Mouse (Mus musculus): ENCODE measurements around the gene Gm4756.
A peak's percentile ranks its signal among the peaks of the same experiment; 100 is the strongest.
"Not testable (repeated sequence)": the region's sequence is repeated elsewhere in the genome, so short reads cannot be mapped to it uniquely, and the experiment has no call there.

Gene Gm4756

DNA sequence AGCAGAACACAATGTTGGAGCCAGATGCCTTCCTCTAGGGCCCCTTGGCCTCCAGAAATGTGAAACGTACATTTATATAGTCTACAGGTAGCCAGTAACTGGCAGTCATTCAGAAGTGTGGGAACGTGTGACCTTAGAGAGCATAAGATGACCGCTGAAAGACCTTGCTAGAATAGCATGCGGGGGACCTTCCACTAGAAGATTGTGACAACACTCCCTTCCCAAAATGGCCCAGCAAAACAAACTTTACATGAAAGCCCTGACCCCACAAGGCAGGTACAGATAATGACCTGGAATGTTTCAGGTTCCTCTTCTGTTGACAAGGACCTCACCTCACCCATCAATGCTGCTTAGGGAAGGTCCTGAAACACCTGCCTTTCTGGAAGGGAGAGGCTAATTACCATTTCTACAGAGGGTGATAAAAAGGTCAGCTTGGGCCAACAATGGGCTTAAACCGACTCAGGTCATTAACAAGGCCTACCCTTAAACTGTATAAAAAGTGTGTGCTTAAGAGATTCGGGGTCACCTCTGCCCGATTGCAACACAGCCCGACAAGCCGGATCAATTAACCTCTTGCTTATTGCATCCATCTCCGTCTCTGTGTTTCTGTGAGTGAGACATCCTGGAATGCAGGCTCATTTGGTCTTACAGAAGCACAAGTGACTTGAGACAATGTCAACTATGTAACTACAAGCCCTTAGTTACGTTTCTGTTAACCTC, at the start of gene Gm4756:
Gm4756 (minus strand) TSS at position 51 of the 720 bp plus-strand sequence.
- DNase-seq, result no peak

DNA sequence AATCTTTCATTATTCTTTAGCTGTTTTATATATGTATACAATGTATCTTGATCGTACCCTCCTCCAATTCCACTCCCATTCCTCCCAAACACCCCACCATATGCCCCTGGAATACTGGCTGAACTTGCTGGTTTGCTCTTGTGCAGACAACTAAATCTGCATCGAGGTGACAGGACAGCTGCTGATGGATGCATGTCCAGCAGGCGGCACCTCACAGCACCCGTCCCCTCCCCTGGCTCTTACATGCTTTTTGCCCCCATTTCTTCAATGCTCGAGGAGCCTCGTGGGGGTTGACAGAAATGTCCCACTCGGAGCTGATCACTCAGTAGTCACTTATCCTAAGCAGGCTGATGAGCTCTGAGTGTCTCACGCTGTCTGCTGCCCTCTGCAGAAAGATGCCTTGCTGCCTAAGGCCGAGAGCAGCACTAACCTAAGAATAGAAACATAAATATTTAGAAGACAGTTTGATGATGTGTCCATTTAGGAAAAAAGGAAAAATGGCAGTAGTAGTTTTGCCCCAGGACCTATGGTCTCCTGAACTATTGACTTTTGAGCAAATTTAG, 45.5 kb upstream of the Gm4756 start:
- DNase-seq, result no peak

DNA sequence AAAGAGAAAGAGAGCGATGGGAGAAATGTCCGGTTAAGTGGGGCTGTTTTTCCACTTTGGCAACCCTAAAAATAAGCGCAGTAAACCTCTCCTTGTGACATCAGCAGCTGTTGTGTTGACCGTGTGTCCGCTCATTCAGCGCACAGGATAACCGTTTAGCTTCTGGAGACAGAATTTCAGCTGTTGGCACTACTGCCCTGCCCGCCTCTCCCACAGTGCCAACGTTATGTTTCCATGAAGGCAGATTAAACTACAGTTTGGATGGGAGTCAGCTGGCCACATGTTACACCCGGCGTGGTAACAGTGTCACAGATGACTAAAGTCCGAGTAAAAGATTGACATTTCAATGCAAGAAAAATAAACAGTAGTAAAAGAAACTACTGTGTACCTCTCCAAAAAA, 45.0 kb upstream of the Gm4756 start:
- no peak for DNase-seq

DNA sequence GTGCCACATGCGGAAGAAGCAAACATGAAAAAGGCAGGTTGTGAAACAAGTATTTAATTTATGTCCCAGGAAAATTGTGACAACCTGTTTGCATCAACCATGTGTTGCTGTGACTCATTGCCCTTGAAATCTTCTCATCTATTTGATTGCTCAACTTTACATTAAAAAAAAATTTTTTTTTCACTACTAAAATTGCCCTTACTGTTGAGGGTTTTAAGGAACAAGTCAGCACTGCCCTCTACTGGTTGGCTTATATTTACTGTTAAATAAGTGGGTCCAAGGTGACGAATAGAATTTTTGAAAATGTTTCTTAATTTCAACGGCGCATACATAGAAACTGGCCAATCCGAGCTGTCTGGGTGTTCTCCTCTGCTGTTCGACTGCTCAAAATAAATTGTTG, 44.4 kb upstream of the Gm4756 start:
- peak; percentile 21 for DNase-seq

DNA sequence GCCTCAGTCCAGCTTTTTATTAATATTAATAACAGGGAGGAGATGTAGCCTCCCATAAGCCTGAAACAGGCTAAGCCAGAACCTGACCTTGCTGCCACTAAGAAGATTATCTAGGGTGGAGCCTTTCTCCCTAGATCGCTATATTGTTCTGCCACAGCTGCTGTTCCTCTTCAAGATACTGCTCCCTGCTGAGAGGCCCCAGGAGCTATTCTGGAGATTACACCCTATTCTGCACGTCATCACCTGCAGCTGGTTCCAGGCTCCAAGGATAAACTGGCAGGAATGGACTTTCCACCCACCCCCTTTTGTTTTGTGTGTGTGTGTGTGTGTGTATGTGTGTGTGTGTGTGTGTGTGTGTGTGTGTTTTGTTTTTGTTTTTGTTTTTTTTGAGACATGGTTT, 38.8 kb upstream of the Gm4756 start:
- DNase-seq, result not testable (repeated sequence)

DNA sequence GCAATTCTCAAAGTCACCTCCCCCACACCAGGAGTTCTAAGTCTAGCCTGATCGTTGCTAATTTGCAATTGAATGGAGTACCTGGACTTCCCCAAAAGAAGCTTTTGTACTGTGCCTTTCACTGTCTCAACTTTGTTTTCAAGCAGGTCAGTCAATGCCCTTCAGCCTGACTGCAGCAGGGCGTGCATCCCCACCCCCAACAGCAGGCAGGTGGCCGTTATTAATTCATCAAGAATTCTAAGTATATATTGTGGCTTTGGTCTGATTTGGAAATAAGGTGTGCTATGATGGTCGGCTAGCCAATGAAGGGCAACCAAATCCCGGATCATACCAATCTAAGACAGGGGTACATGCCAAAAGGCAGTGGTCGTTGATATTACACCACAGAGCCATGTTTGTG, 38.3 kb upstream of the Gm4756 start:
- DNase-seq, result not testable (repeated sequence)

DNA sequence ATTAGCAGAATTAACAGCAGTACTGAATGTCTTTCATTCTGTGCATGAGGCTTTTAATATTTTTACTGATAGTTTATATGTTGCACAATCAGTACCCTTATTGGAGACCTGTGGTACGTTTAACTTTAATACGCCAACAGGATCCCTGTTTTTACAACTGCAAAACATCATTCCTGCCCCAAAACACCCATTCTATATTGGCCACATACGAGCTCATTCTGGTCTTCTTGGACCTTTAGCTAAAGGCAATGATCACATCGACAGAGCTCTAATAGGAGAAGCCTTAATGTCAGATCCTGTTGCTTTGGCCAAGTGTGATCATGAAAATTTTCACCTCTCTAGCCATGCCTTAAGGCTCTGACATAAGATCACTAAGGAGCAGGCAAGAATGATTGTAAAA, 37.1 kb upstream of the Gm4756 start:
- DNase-seq, result not testable (repeated sequence)

DNA sequence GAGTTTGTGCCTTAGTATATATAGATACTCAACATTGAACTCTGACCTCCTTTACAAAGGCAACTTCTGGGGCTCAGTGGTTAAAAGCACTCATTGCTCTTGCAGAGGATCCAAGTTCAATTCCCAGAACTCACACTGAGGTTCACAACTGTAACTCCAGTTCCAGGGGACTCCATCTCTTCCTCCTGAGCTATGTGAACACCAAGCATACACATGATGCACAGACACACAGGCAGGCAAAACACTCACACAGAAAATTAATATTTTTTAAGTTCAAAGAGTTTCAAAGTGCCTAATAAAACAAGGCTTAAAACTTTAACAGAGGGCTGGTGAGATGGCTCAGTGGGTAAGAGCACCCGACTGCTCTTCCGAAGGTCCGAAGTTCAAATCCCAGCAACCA, 34.2 kb upstream of the Gm4756 start:
- DNase-seq, result no peak

DNA sequence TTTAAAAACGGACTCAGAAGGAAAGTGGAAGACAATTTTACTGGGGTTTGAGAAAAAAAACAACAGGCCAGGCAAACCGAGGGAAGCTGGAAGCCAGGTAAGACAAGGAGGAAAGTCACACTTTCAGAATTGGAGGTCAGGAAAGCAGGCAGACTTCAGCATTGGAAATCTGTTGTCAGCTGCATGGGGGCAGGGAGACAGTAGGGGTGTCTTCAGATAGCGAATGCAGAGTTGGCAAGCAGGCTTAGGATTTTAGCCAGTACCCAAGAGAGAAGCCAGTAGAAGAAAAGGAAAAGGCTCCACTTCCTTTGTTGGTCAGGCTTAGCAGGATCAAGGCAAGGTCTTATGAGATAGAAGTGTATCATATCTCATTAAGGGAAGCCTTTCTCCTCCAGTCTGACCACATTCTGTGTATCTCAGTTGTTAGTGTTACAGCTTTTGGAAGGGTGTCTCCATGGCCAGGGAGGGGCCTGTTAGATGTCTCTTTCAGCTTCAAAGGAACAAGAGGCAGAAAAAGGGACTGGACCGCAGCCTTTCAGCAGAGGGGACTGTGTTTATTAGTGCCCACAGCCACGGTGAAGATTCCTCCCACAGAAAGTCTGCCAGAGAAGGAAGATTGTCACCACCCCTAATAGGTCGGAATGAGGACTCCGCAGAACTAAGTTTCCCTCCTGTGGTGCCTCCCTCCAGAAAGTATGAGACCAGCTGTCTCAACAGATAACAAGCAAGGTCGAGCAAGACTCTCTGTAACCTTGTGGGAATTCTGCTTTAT, 33.2 kb upstream of the Gm4756 start:
- no peak for DNase-seq

DNA sequence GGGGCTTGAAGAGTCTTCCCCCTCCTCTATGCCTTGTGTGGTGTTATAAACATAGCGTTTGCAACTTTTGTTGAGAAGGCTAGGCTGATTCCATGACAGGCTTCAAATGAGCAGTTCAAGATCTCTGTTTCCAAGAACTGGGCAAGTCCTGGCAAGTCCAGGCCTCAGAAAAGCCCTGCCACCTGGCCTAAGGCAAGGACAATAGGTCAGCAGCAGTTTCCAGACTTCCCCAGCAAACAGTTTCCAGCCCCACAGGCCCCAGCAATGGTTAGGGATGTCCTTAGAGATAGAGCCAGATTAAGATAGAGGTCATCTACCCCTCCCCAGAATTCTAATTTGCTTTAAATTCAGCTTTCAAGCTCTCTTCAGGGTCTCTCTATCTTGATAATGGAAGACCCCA, 32.5 kb upstream of the Gm4756 start:
- no peak for DNase-seq

DNA sequence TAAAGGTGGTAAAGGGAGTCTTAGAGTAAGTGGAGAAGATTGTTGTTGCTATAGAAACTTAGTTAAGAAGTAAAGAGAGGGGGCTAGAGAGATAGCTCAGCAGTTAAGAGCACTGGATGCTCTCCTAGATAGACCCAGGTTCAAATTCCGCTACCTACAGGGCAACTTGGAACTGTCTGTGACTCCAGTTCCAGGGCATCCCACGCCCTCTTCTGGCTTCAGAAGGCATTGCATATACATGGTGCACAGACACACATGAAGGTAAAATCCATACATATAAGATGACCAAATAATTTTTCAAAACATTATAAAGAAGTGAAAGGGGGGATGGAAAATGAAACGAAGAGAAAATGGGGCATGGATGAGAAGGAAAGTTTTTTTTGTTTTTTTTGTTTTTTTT, 30.2 kb upstream of the Gm4756 start:
- DNase-seq, result no peak

DNA sequence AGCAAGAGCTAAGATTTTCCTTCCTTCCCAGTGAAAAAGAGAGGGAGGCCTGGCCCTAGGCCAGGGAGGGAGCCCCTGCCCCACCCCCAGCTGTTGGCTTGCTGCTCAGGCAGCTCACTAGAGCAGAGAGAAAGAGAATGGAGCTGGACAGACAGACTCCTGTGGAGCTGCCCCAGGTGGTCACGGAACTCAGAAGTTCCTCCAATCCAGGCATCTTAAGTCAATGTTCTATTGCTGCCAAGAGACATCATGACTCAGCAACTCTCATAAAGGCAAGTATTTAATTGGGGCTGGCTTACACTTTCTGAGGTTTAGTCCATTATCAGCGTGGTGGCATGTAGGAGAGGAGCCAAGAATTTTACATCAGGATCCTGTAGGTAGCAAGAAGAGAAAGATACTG, 25.4 kb upstream of the Gm4756 start:
- DNase-seq, result no peak

DNA sequence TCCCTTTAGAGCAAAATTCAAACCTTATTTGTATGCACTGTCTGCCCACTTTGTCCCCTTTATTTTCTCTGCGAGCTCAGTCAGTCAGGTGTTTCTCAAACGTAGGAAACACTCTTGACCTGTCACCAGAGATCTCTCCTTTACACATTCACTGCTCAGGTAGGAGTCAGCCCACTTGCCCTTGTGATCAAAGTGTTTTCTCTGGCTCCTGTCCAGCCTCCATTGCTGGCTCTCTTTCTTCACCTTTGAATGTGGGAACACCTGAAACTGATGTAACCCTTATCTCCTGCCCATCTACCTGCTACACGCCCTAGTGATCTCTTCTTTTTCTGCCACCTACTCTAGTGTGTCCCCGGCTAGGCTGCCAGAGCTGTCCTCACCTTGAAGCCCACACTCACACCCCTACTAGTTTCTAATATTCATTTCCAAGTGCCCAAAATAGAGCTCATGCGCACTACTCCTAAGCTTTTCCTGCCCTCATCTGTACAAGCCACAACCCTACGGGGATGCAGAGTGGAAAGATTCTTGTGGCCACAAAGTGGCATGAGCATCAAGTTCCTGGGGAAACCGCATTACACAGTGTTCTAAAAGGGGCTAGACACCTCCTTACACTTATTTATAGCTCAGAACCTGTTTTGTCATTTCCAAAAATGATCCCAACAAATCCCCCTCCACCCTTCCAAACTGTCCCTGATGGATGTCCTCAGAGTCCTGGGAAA, 24.8 kb upstream of the Gm4756 start:
- DNase-seq, result no peak

DNA sequence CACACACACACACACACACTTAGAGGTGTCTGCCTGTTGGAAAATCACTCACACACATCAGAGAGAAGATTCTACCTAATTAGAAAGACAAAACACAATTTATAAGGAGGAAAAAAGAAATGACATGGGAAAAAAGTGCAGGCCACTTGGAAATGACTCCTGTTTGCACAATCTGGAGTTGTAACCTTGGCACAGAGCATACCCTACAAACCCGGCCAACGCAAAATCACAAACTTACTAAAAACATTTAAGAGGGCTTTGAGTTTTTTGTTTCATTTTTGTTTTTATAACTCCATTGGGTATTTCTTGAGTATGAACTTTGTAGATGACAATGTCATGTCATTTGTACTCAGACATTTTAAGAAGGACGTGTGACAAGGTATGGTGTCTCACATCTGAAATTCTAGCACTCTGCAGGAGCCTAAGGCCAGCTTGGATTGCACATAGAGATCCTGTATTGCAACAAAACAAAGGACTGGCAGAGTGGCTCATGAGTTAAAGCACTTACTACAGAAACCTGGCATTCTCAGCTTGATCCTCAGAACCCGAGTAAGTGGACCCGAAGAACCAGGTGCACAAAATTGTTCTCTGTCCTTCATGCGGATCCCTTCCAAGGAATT, 22.2 kb upstream of the Gm4756 start:
- no peak for DNase-seq

DNA sequence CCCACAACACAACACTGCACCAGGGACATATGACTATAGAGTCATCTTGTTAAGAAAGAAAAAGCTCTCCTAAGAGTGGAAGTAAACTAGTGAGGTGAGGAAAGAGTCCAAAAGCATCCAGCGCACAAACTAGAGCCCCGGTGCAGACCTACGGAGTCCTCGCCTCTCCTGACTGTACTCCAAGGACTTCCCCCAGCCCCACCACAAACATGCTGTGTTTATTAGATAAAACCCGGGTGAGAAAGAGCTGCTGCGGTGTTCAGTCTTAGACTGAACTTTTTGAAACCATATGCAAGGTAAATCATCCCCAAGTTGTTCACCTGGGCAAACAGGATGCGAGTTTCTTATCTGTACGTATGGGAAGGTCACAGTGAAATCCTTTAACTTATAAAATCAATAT, 21.5 kb upstream of the Gm4756 start:
- DNase-seq, result no peak

DNA sequence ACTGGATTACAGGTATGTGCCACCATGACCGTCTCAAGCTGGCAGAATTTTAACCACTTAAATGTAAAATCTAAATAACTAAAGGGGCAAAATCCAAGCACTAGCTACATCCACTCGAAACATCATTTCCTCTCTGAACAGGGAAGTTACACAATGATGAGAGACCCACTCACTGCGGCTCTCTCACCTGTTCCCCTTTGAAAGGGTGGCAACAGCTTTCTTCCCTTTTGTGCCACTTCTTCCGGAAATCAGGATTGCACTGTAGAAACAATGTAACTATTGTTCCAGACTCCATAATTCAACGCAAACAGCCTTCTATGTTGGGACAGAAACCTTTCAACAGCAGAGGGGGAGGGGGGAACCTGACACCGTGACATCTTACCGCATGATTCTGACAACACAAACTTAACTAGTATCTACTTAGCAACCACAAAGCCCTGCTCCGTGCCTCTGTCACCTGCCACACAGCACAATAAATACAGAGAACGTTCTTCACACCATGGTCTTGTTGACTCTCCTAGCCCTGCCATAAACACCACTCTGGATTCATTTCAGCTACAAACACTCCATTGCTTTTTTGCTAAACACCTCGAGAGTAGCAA, 18.5 kb upstream of the Gm4756 start:
- no peak for DNase-seq

DNA sequence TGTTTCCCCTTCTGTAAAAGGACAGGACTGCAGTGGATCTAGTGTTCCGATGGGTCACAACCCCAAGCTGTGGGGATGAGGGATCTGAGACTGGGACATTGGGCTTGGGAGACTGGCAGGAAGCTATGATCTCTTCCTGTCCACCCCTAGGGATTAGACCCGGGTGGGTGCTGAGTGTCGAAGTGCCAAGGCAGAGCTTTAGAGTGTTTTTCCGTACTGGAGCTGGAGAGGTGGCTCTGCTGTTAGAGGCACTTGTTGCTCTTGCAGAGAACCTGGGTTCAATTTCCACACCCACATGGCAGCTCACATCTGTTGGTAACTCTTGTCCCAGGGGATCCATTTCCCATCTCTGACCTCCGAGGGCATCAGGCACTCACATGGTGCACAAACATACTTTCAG, 16.6 kb upstream of the Gm4756 start:
- no peak for DNase-seq

DNA sequence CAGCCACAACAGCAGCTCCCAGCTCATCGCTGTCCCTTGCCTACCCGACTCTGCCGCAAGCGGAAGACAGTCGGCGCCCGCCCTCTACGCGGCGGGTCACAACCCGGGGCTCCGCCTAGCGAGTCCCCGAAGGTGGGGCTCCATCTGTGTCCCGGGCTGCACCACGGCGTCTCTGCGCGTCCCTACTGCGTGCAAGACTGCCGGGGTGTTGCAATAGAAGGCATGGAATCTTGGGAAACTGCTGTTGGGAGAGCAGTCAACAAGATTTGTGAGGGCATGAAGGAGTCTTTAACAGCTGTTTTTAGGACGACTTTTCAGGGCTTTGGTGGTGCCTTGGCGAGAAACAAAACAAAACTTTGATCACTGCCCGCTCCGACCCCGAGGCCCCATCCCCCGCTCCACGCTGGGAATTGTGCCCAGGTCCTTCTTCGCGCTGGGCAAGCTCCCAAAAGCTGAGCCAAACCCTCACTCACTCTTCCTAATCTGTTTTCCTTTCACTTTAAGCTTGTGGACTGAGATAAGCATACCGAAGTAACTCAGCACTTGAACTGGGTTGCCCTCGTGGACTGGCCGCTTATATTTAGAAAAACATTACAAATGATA, 15.4 kb upstream of the Gm4756 start, which contains the start of gene Dhrs7:
Dhrs7 (minus strand) TSS at position 175 of the 603 bp plus-strand sequence.
- peak; percentile 78 for DNase-seq

DNA sequence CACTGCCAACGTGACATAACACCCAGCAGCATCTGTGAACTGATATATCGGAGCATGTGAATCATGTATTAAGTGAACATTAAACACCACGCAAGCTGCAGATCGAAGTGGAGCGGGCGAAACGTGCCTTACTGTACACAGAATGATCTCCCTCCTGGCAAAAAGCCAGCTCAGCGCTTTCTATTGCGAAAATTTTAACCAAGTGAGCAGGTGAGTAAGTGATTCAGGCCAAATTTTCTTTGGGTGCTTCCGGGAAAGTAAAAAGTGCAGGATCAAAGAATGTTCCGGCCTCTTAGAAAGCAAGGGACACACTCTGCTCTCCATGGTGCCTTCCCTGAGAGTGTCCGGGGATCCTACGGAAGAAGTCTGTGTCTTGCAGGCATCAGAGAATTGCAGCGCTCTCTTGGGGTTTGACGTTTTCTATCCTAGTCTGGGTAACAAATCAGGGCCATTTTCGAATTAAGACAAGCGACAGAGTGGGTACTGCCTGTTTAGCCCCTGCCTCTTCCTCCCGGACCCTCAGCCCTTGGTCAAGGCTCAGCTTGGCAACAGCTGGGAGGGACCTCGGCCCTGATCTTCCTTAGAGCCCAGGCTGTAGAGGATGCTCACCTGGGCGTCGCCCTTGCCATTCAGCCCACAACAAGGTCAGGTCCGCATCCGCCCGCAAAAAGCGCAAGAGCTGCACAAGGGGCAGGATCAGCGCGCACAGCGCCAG, 14.7 kb upstream of the Gm4756 start:
- DNase-seq, result peak; percentile 41

DNA sequence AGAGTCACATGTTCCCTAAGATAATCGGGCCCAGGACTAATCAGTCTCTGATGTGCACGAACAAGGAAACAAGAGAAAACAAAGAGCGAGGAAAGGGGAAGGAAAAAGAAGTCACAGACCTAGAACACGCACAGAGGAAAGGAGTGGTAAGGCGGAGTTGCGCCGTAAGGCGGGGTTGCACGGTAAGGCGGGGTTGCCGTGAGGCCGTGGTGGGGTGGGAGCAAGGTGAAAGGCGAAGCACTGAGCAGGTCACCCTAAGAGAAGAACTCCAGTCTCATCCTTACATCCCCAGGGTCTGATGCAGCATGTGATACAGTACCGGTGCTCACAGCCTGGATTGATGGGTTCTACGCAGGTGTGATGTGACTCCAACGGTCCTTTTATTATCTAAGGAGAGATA, 6.3 kb upstream of the Gm4756 start:
- no peak for DNase-seq

DNA sequence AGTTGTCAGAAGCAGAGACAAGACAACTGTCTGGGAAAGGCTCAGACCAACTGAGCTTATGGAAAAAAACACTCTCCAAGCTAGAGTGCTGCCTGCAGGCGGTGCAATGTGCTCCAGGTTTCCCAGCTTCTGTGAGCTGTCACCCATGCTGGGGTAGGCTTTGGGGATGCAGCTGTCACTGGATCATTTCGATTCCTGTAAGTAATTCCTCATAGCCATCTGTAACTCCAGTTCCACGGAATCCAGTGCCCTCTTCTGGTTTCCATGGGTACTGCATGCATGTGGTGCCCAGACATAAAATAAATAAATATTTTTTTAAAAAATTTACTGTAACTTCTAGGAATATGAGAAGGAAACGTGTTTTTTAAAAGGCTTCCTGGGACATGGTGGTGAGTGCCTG, 5.2 kb upstream of the Gm4756 start:
- DNase-seq, result peak; percentile 60
